Mouse (Mus musculus): ENCODE data around the gene Aldh9a1.

The Aldh9a1 gene

GRCm38 (mm10) chr1:167350597-167351415 lies 1.0 kb downstream of the Aldh9a1 start:
- no peak for DNase-seq (ENCODE audit: low spot score)

GRCm38 (mm10) chr1:167352403-167352802 lies 2.6 kb downstream of the Aldh9a1 start:
- no peak for DNase-seq (ENCODE audit: low spot score)

GRCm38 (mm10) chr1:167357387-167357786 lies 7.6 kb downstream of the Aldh9a1 start:
- DNase-seq (ENCODE audit: low spot score) = no peak

GRCm38 (mm10) chr1:167358731-167359130 lies 8.9 kb downstream of the Aldh9a1 start:
- no peak for DNase-seq (ENCODE audit: low spot score)

GRCm38 (mm10) chr1:167360268-167360667 lies 10.5 kb downstream of the Aldh9a1 start:
- DNase-seq (ENCODE audit: low spot score) = no peak

GRCm38 (mm10) chr1:167362819-167363218 lies 13.0 kb downstream of the Aldh9a1 start:
- DNase-seq (ENCODE audit: low spot score) = no peak

DNA sequence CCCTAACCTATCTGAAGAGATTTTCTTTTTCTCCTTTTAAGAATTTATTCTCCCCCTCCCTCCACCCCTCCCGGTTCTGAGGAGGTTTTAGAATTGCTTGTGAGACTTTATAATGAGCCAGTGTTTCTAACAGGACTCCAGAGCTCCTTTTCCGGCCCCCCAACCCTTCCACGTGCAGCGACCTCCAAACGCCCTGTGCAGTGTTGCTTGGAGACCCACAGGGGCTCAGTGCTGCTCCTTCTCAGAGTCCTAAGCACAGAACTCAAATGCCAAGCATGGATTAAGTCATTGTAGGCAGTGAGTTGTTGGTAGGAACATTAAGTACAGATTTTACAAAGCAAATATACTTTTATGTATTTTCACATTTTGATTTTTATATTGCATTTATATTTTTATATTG lies 13.5 kb downstream of the Aldh9a1 start:
- no peak for DNase-seq (ENCODE audit: low spot score)

DNA sequence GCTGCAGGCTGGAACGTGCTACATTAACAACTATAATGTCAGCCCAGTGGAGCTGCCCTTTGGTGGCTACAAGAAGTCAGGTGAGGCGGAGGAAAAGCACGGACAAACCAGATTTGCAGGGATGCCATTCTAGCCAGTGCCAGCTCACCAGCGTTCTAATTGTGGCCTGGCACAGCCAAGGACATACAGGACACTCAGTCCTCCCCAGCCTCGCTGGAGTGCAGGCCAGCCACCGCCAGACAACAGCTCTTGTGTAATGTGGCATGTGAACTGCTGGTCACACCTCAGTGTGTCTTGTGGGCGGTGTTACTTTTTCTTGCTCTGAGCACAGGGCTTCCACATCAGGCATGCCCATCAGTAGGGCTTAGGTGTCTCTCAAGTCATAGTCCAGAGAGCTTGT lies 16.0 kb downstream of the Aldh9a1 start:
- DNase-seq (ENCODE audit: low spot score) = no peak

DNA sequence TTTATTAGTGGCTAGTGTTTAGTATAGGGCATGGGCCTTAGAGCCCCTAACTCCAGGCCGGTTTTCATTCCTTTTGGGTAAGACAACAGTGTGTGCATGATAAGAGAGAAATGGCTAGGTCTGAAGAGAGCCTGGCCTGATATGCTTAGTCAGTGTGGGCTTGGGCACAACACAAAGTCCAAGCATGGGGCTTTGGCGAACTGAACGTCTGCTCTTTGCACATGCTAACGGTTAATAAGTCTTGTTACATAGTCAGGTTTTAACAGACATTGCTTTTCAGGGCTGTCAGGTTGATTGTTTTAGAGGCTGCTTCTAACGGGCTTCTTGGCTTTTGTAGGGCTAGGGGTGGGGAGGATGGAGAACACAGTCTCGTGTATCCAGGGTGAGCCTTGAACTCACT lies 16.8 kb downstream of the Aldh9a1 start:
- no peak for DNase-seq (ENCODE audit: low spot score)

- DNase-seq (ENCODE audit: low spot score) = no peak
Observed at GRCm38 (mm10) chr1:167368018-167368417, 18.2 kb downstream of the Aldh9a1 start.

GRCm38 (mm10) chr1:167368513-167368912 lies 18.7 kb downstream of the Aldh9a1 start:
- no peak for DNase-seq (ENCODE audit: low spot score)

- DNase-seq (ENCODE audit: low spot score) = peak; percentile 91
Observed at GRCm38 (mm10) chr1:167369905-167370304, 20.1 kb downstream of the Aldh9a1 start.

DNA sequence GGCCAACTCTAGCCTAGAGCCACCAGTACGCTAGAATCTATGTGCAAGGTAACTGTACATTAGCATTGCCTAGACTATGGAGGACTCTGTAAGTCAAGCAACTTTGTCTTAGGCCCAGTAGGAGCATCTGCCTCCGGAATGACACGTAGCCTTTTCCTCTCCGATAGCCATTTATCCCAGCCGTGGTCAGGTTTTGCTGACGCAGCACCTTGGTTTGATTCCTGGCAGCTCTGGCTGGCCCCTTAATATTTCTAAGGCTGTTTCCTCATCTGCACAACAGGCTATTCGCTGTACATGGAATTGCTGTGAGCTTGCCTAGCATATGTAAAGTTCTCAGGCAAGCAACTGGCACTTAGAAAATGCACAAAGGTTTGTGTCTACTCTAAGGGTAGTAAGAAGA lies 22.9 kb downstream of the Aldh9a1 start:
- DNase-seq (ENCODE audit: low spot score) = no peak

DNA sequence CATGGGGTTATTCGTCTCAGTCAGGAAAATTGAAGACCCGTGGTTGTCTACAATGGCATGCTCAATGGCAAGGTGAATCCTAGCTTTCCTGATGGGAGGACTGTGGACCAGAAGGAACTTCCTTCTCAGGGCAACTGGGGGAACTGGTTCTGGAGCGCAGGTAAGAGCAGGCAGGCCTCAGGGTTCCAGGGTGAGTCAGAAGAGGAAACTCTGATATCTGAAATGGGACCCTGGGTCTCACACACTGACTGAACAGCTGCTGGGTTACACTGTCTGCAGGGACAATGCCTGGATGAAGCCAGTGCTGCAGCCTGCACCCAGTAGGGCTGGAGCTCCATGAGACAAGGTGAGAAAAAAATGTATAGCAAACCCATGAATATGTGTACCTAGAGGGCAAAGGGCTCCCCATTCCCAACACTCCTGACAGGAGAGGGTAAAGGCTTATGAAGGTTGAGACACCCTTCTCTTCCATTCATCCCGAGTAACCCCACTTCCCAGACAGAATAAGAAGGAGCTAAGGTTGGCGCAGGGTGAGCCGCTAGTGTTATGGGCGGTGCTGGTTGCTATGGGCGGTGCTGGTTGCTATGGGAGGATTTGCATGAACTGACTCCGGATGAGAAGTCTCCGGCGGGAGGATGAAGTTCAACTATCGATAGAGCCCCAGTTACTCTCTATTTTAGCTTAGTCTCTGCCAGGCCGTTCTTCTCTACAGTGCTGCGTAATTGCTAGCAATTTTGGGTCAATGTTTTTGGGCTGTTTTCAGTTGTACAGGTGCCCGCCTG lies 24.4 kb downstream of the Aldh9a1 start:
- DNase-seq (ENCODE audit: low spot score) = no peak

DNA sequence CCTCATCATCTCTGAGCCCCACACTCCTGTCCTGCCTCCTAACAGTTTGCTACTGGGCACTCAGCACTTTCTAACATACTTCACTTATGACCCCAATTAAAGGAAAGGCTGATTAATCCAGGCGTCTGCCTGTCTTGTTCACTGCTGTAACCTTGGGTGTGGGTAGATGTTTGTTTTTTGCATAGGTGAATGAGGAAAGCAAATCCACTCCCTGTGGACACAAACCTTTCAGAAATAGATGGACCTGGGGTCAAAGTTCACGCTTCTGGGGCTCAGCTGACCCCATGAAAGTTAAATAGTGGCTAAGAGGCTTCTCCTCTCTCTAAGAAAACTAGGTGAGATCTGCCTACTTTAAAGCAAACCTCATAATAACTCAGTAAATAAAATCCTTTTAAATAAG lies 25.2 kb downstream of the Aldh9a1 start:
- DNase-seq (ENCODE audit: low spot score) = no peak

DNA sequence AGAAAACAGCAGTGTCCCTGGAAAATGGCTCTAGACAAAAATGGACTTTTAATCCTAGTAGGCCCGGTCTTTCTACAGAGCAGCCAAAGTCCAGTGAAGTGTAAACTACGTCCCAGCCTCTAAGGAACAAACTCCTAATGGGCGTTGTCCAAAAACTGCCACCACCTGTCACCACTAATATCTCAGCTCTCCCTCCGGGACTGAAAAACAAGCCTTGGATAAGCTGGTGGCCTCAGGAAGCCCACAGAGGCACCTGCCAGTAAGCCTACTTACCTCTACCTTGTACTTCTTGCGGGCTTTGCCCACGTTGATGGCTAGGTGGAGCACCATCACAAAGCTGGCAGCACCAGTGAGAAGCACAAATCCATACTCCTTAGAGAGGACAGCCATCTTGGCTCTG lies 28.2 kb downstream of the Aldh9a1 start:
- DNase-seq (ENCODE audit: low spot score) = no peak

DNA sequence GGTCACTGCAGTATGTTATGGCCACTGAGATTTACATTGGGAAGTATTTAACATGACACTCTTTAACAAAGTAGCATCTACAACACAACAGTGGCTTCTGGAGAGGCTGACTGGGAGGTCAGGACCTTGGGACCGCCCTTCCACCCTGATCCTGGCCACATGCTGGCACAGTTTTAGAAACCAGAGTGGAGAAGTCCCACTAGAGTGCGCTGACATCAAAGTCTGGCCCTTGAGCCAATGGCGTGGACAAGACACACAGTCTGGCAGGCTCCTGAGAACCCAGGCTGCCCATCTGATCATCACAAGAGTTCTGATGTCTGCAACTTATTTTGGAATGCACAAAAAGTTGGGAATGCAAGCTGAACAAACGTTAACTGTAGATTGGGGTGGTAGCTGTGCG lies 30.0 kb downstream of the Aldh9a1 start:
- DNase-seq (ENCODE audit: low spot score) = no peak

- DNase-seq (ENCODE audit: low spot score) = no peak
Observed at GRCm38 (mm10) chr1:167380223-167380622, 30.4 kb downstream of the Aldh9a1 start.

GRCm38 (mm10) chr1:167381050-167382015 lies 31.5 kb downstream of the Aldh9a1 start:
- DNase-seq (ENCODE audit: low spot score) = no peak

GRCm38 (mm10) chr1:167382316-167382715 lies 32.5 kb downstream of the Aldh9a1 start:
- DNase-seq (ENCODE audit: low spot score) = no peak

GRCm38 (mm10) chr1:167382763-167383162 lies 33.0 kb downstream of the Aldh9a1 start:
- no peak for DNase-seq (ENCODE audit: low spot score)

DNA sequence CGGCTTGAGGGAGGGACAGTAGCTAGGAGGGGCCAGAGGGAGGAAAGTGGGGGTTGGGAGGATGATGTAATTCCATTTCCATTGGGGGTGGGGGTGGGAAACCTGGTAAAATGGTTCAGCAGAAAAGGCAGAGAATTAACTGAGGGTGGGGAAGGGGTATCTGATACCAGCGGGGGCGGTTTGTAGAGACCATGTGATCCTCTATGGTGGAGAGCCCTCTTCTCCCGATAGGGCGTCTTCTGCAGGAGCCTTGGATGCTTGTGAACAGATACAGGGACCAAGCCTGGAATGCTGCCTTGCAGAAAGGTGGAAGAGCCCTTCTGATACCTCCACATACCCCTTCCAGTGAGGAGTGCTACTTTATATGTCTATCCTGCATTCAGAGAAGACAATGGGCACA lies 33.4 kb downstream of the Aldh9a1 start:
- DNase-seq (ENCODE audit: low spot score) = no peak
